Mouse (Mus musculus) layer of hippocampus, adult 8-10 months (tissue): ENCODE measurements around the gene D330020A13Rik. TPM values are rescaled to one million over a fixed set of nuclear protein-coding genes. Genes with fewer than 3 reads are reported as not detected.
"Not testable (repeated sequence)": the region's sequence is repeated elsewhere in the genome, so short reads cannot be mapped to it uniquely, and the experiment has no call there.

ENCODE experiments used
- DNase-seq, 2 experiments: peaks; one replicate each; pipeline ENCODE4 v3.0.0; 2022; ENCODE audit warnings: low spot score in 2 of 2
- total RNA-seq, 4 experiments: library from RNA; stranded (reverse); gene quantifications; 2 replicates each; pipeline ENCODE4 v1.2.4; 2022

The D330020A13Rik gene
- total RNA-seq, 4 experiments from 2014 or later = not detected

GRCm38 (mm10) chr6:120296589-120296988, 2.4 kb downstream of the D330020A13Rik start:
- DNase-seq = not testable (repeated sequence)

GRCm38 (mm10) chr6:120301137-120301536, 7.0 kb downstream of the D330020A13Rik start:
- peak; percentile 21 to 38 for DNase-seq

- no peak for DNase-seq
These were observed 8.7 kb downstream of the D330020A13Rik start for GRCm38 (mm10) chr6:120302755-120303316.

- DNase-seq = no peak
These were observed 12.9 kb downstream of the D330020A13Rik start for GRCm38 (mm10) chr6:120306859-120307594.

- DNase-seq = no peak
These were observed 15.2 kb downstream of the D330020A13Rik start for GRCm38 (mm10) chr6:120309338-120309737.

GRCm38 (mm10) chr6:120309787-120310186, 15.6 kb downstream of the D330020A13Rik start:
- no peak for DNase-seq

GRCm38 (mm10) chr6:120312443-120312842, 18.3 kb downstream of the D330020A13Rik start:
- no peak for DNase-seq

- no peak for DNase-seq
These were observed 24.3 kb downstream of the D330020A13Rik start for GRCm38 (mm10) chr6:120318303-120318940.

GRCm38 (mm10) chr6:120319129-120319528, 25.0 kb downstream of the D330020A13Rik start:
- DNase-seq = no peak

GRCm38 (mm10) chr6:120320369-120320768, 26.2 kb downstream of the D330020A13Rik start:
- no peak for DNase-seq

GRCm38 (mm10) chr6:120324295-120324927, 30.2 kb downstream of the D330020A13Rik start:
- DNase-seq = peak; percentile 22 to 67

GRCm38 (mm10) chr6:120332351-120332750, 38.2 kb downstream of the D330020A13Rik start:
- DNase-seq = no peak

- no peak for DNase-seq
These were observed 49.8 kb downstream of the D330020A13Rik start for GRCm38 (mm10) chr6:120343992-120344391.

Other genes starting within 250 kb of the D330020A13Rik start
- 1 to 10 TPM; 1.4 to 3.1 (median 2.3) TPM for gene Ninj2, start 201.0 kb upstream of the D330020A13Rik start, total RNA-seq
- 1 to 10 TPM in 1 of 4 experiments, under 1 TPM in 3; 0.35 to 1.2 (median 0.87) TPM for gene B4galnt3, start 195 bp downstream of the D330020A13Rik start, total RNA-seq
- 10 to 100 TPM; 43.0 to 52.3 (median 44.3) TPM for gene Kdm5a, start 69.8 kb downstream of the D330020A13Rik start, total RNA-seq
- 1 to 10 TPM; 5.4 to 8.7 (median 7.7) TPM for gene Ccdc77, start 70.0 kb downstream of the D330020A13Rik start, total RNA-seq
- 10 to 100 TPM in 1 of 4 experiments, 1 to 10 TPM in 3; 8.3 to 11.9 (median 9.3) TPM for gene Il17ra, start 168.9 kb downstream of the D330020A13Rik start, total RNA-seq
- gene Tmem121b, start 199.4 kb downstream of the D330020A13Rik start, total RNA-seq = 10 to 100 TPM; 31.5 to 39.8 (median 34.0) TPM
- 10 to 100 TPM; 32.5 to 39.6 (median 35.5) TPM for gene Hdhd5, start 237.0 kb downstream of the D330020A13Rik start, total RNA-seq